Mouse (Mus musculus) bone marrow macrophage, adult 2 months (primary cell): Measurements from ENCODE around the gene Crkl.

Experiments used
- CTCF ChIP-seq: IDR thresholded peaks from 2 replicates; pipeline ENCODE4 v1.5.1; 2012; ENCODE audit warnings: low read depth, mild to moderate bottlenecking, low read length, moderate library complexity
- POLR2A ChIP-seq: IDR thresholded peaks from 2 replicates; pipeline ENCODE4 v1.6.1; 2012; ENCODE audit warnings: mild to moderate bottlenecking, low read depth, low read length, borderline replicate concordance

GRCm38 (mm10) chr16:17491896-17492561, 40.2 kb downstream of the Crkl start:
- TF ChIP-seq CTCF (no peak), POLR2A (no peak)
